Mouse (Mus musculus) embryo, embryonic 9.5 days (tissue): Measurements from ENCODE around the gene Abhd12b.

Source experiments
- DNase-seq: peaks from one replicate; pipeline ENCODE4 v3.0.0-alpha.2; 2017; ENCODE audit errors: extremely low spot score

Abhd12b gene

DNA sequence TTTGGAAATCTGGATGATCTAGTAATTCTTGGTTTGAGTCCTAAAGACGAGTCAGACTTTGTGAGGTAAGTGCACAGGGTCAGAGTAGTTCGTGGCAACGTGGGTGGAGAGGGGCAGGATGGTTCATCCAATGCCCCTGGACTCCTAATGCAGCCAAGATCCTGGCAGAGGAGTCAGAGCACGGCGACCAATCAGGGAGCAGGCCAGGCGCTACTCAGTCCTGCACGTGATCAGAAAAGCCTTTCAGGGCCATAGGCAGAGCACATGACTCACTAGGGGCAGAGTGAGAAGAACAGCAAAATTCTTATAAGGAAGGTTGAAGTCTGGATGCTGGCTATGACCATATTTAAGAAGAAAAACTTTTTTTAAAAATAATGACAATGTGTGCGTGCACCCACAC lies 50.5 kb downstream of the Abhd12b start:
- no peak for DNase-seq

DNA sequence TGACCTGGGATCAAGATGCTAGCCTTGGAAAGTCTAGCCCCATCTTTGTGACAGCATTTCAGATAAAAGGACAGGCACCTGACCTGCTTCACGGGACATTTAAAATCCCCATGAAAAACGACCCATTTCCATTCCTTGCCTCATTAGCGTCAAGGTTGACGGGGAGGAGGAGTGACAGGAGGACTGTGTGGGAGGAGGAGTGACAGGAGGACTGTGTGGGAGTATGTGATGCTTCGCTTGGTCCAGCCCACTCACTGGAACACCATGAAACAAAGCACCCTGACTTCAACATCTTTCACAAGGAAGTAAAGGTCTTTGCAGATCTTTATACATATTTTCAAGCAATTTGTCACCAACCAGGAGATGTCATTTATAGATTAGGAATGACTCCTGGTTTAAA lies 54.3 kb downstream of the Abhd12b start:
- DNase-seq = no peak

DNA sequence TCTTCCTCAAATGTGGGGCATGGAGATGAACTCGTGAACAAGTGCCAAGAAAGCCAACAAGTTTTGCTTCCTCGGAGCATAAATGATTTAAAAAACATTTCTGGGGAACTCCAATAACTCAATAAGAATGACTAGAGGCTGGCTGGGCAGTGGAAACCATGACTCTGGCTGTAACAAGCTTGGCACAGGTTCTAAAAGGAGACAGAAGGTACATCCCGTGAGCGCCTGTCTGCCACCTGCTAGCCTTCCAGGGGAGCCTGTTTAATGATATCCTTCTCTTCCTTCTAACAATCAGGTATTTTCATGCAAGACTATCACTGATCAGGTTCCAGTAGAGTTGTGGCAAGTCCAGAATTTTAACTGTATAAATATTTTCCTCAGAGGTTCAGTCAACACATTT lies 58.6 kb downstream of the Abhd12b start:
- no peak for DNase-seq

DNA sequence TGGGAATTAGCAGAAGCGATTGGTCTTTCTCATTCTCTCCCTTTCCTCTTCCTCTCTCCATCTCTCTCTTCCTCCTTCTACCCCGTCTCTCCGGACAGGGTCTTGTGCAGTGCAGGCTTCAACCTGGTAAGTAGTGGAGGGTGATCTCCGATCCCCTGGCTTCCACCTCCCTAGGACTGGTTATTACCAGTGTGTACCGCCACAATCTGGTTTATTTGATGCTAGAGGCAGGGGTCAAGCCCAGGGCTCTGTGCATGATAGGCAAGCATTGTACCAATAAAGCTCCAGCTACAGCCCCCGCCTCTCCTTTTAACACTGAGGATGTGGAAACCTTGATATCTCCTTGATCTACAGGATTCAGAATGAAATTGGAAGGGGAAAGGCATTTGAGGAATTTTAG lies 59.7 kb downstream of the Abhd12b start:
- DNase-seq = no peak

DNA sequence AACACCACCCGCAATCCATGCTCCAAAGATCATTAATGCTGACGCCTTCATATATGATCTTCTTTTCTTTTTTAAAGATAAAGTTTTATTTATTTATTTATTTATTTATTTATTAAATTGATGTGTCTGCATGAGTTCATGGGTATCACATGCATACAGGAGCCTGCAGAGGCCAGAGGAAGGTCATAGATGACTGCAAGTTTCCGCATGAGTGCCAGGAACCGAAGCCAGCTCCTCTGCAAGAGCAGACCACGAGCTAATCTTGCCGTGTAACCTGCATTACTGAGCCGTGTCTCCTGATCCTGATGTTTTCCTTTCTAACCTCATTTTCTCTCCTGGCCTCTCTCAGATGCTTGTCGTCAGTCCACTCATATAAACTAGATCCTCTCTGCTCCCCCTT lies 60.3 kb downstream of the Abhd12b start:
- no peak for DNase-seq

DNA sequence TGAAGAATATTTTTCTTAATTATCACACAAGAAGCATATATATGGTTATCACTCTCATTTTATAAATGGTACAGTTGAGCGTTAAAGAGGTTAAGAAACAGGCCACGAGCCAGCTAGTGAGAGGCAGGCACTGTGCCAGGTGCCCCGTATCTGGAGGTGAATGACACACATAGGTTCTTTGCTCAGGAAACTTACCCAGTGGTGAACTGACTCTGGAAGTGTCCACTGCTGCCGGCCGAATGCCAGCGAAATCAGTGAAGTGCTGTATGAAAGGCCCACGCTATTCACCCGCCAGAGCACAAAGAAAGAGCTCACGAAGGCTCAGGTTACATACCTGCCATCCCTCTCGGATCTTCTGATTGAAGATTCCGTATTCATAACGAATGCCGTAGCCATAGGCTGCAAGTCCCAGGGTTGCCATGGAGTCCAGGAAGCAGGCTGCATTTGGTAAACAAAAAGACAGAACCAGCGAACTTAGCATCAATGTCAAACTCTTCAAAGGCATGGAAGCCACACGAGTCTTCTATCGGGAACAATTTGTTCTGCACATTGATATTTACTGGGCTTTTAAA lies 62.4 kb downstream of the Abhd12b start:
- no peak for DNase-seq

DNA sequence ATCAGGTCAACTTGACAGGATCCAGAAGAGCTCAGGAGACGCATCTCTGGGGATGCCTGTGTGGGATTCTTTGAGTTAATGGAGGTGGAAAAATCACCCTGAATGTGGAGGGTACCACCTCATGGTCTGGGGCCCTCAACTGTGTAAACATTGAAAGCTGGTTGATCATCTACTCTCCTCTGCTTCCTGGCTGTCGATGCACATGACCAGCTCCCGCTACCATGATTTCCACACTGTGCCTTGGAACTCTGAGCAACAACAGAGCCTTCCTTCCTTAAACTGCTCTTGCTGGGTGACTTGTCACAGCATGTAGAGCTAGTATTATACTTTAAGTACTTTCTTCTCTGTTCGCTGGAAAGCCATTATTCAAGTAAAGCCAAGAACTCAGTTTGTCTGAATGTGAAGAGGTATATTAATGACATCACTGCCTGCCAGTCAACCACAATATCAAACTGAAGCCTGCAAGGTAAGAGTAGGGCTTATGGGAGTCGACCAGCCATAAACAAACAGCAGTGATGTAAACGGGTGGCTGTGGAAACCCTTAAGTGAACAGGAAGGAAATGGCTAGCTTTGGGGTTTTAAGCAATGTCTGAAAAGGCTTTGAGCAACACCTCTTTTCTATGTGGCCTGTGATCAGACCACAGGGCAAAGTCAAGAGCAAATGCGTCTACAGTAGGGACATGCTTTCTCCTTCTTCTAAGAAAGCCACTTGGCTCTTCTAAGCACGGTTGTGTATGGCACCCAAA lies 65.0 kb downstream of the Abhd12b start:
- DNase-seq = no peak

DNA sequence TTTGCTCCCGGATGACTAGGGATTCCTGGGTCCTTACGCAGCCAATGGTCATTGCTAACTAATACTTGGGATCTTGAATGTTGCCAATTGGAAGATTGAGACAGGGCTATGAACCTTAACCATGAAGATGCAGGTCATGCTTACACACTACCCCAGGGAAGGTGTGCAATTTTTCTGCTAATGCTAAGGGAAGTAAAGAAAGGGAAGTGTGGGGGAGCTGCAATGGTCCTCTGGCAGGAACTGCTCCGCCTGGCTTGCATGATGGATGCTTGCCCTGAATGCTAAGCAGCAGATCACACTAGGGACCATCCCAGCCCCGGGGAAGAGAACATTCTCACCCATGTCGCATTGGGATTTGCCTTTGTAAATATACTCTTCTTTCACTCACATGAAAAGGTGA lies 67.5 kb downstream of the Abhd12b start:
- DNase-seq = no peak

DNA sequence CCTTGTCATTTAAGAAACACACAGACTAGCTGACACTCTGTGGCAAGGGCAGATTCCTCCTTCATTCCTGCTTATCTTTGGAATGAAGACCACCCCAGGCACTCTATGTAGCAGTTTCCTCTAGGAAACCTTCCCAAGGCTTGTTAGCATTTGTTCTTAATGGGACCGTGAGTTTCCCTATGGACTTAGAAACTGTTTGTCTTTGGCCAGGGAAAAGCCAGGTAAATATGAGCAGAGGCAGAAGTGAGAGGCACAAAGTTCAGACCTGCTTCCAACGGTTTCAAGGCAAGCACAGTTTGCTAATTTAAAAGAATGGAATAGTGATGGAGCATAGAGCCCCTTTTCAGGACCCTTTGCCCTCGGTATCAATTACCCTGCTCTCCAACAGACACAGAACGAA lies 69.4 kb downstream of the Abhd12b start:
- DNase-seq = no peak

DNA sequence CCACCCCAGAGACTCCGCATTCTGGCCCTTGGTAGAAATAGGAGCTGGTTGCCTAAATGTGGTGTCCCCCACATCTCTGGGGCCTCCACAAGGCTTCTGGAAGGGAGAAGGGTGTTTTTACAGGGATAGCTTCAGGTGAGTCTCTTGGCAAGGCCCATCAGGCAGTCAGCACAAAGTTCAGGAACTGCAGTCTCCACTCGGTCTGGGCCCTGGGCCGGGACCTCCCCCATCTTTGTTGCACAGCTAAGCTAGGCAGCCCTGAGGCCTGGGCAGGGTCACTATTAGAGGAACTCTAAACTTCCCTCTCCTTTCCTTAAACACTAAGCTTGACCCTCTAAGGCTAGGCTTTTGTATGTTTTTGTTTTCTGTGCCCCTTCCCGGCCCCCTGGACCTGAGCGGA lies 72.7 kb downstream of the Abhd12b start:
- DNase-seq = no peak

DNA sequence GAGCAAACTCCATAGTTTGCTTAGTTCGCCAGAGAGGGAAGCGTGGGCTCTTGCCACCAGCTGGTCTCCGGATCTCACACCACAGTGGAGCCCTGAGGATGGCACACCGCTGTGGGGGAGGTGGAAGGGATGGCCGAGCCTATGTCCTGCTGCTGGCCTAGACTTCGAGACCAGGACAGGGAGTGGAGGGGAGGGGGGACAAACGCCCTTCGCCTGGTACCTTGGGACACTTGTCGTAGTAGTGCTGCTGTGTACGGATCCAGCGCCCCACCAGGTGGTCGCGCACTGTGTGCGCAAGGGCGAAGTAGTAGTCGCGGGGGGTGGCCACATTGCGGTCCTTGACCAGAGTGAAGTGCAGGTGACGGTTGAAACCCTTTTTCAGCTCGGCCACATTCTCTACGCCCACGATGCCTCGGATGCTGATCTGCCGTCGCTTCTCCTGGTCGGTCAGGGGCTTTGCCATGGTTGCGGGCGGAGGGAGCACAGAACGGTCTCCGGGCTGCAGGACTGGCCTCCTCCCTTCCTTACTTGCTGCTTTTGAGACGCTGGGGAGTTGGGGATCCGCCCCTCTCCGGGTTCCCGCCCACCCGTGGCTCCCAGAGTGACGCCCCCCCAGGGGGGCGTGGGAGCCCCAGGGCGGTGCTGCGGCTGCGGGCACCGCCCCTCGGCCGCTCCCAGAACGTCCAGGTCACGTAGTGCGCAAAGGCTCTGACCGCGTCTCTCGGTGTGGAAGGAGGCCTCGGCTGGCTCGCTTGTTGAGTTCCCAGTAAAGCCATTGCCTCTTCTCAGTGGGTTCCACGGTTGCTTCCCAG lies 73.4 kb downstream of the Abhd12b start:
- DNase-seq = peak; percentile 77

DNA sequence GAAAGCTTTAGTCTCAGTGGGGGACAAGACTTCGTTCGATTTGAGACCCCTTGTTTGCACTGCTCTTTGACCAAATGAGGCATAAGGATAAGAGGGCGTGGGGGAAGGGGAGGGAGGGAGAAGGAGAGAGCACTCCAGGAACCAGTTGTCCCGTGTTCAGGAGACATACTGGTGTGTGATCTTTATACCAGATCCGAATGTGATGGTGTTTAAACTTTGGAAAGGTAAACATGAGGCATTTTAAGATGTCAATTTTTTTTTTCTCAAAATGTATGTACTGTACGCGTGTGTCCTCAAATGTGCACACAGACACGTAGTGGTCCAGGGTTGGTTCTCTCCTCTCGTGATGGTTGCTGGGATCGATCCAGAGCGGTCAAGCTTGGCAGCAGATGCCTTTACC lies 74.2 kb downstream of the Abhd12b start:
- no peak for DNase-seq

DNA sequence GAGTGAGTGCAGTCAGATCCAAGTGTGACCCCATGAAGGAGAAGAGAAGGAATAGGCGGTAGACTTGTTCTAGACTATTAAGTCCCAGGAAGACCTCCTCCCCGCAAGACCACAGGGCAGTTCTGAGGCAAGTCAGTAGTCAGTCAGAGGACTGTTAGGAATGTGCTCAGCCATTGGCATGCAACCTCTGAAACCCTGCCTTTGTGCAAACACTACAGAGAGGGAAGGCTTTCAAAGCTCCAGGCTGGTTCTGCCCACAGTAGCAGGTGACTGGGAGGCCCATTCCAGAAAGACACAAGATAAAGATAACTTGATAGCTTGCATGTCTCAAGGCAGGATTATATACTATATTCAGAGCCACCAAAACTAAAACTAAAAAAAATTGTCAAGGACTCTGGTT lies 77.4 kb downstream of the Abhd12b start, which contains the start of gene Pygl:
Gene Pygl, minus strand, starts transcription at position 195 of the 400 bp plus-strand sequence.
- no peak for DNase-seq

DNA sequence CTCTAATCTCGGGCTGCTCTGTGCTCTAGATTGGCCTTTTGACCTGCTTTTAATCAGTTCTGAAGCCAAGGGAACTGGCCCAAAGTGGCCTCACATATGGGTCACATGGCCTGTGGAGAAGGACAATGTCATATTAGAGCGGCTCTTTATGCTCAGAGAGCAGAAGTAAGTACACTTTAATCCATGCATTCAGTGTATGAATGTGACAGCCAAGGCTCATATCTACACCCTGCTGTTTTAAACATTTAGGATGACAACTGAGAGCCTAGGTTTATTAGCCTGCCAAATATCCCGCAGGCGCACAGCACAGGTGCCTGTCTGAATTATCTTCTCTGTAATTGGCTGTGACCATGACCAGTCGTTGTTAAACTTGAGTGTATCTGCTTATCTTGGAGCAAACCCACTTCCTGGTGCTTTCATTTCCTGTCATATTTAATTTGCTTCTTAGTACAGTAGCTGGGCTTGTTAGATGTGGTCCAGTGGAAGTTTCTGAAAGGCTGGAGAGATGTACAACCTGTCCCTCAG lies 78.1 kb downstream of the Abhd12b start:
- DNase-seq = no peak
